Mouse (Mus musculus) testis, adult 2 months (tissue): ENCODE results near the gene Slc24a2. TPM values are rescaled to one million over a fixed set of nuclear protein-coding genes. Genes with fewer than 3 reads are reported as not detected.

Experiments
- H3K27ac ChIP-seq: fragments of 200-500 bp; 2 replicates; pipeline ENCODE4 v1.5.1; 2012; ENCODE audit warnings: low read depth, low read length; ENCODE audit not compliant: control insufficient read depth, insufficient read depth
- H3K27me3 ChIP-seq: fragments of 200-500 bp; 2 replicates; pipeline ENCODE4 v1.6.1; 2012; ENCODE audit warnings: mild to moderate bottlenecking, low read length, moderate library complexity; ENCODE audit not compliant: control insufficient read depth, insufficient read depth
- H3K36me3 ChIP-seq: fragments of 200-500 bp; 2 replicates; pipeline ENCODE4 v1.6.1; 2012; ENCODE audit warnings: mild to moderate bottlenecking, low read length; ENCODE audit not compliant: control insufficient read depth, insufficient read depth
- H3K4me1 ChIP-seq: fragments of 200-500 bp; 2 replicates; pipeline ENCODE4 v1.6.1; 2012; ENCODE audit warnings: low read length; ENCODE audit not compliant: control insufficient read depth, insufficient read depth
- H3K4me3 ChIP-seq: fragments of 200-500 bp; 2 replicates; pipeline ENCODE4 v1.5.1; 2012; ENCODE audit warnings: low read depth, mild to moderate bottlenecking, low read length, moderate library complexity, mixed read lengths; ENCODE audit not compliant: control insufficient read depth
- CTCF ChIP-seq: fragments of 200-500 bp; IDR thresholded peaks from 2 replicates; pipeline ENCODE4 v1.5.1; 2012; ENCODE audit warnings: low read depth, mild to moderate bottlenecking, inconsistent platforms, low read length, moderate library complexity; ENCODE audit not compliant: control insufficient read depth, insufficient read depth, insufficient replicate concordance
- POLR2A ChIP-seq: fragments of 200-500 bp; IDR thresholded peaks from 2 replicates; pipeline ENCODE4 v1.6.1; 2012; ENCODE audit warnings: low read depth, mild to moderate bottlenecking, inconsistent platforms, low read length, moderate library complexity; ENCODE audit not compliant: control insufficient read depth
- polyA plus RNA-seq: library from polyadenylated mRNA; depleted of rRNA; stranded (reverse); fragments of >200 nt; gene quantifications from 2 replicates; pipeline ENCODE4 v1.2.3, GENCODE M21; 2012

The Slc24a2 gene
- polyA plus RNA-seq, 1 experiment, result 0.17 TPM

GRCm38 (mm10) chr4:87086933-87087577 lies 143.2 kb downstream of the Slc24a2 start:
- Histone ChIP-seq H3K27me3 (no peaks in the 10 kb centered on the region), H3K4me3 (no peak overlapping the region), H3K4me1 (no peaks in the 10 kb centered on the region), H3K27ac (no peak overlapping the region), H3K36me3 (no peaks in the 10 kb centered on the region)
- no peak for TF ChIP-seq POLR2A
- no peak for TF ChIP-seq CTCF

GRCm38 (mm10) chr4:87081321-87081720 lies 149.0 kb downstream of the Slc24a2 start:
- no peaks in the 10 kb centered on the region for H3K4me1 ChIP-seq
- no peaks in the 10 kb centered on the region for H3K27me3 ChIP-seq
- TF ChIP-seq POLR2A (no peak), CTCF (no peak)
- H3K4me3 ChIP-seq, result no peak overlapping the region
- no peaks in the 10 kb centered on the region for H3K36me3 ChIP-seq
- no peak overlapping the region for H3K27ac ChIP-seq

- no peak overlapping the region for H3K27ac ChIP-seq
- H3K36me3 ChIP-seq, result no peaks in the 10 kb centered on the region
- H3K27me3 ChIP-seq, result no peaks in the 10 kb centered on the region
- H3K4me3 ChIP-seq, result no peak overlapping the region
- H3K4me1 ChIP-seq, result no peaks in the 10 kb centered on the region
- TF ChIP-seq CTCF, result no peak
- TF ChIP-seq POLR2A, result no peak
These were observed 151.0 kb downstream of the Slc24a2 start for GRCm38 (mm10) chr4:87079305-87079704.

GRCm38 (mm10) chr4:87078726-87079125 lies 151.6 kb downstream of the Slc24a2 start:
- H3K36me3 ChIP-seq, result no peaks in the 10 kb centered on the region
- H3K4me1 ChIP-seq, result no peaks in the 10 kb centered on the region
- no peaks in the 10 kb centered on the region for H3K27me3 ChIP-seq
- no peak for TF ChIP-seq POLR2A
- TF ChIP-seq CTCF, result no peak
- H3K27ac ChIP-seq, result no peak overlapping the region
- H3K4me3 ChIP-seq, result no peak overlapping the region

- Histone ChIP-seq H3K27ac (no peak overlapping the region), H3K4me3 (no peak overlapping the region), H3K36me3 (no peaks in the 10 kb centered on the region), H3K4me1 (no peaks in the 10 kb centered on the region), H3K27me3 (no peaks in the 10 kb centered on the region)
- TF ChIP-seq CTCF (no peak), POLR2A (no peak)
These were observed 154.5 kb downstream of the Slc24a2 start for GRCm38 (mm10) chr4:87075761-87076160.

- H3K4me1 ChIP-seq, result no peaks in the 10 kb centered on the region
- no peak for TF ChIP-seq POLR2A
- TF ChIP-seq CTCF, result no peak
- no peaks in the 10 kb centered on the region for H3K36me3 ChIP-seq
- no peaks in the 10 kb centered on the region for H3K27me3 ChIP-seq
- no peak overlapping the region for H3K4me3 ChIP-seq
- no peak overlapping the region for H3K27ac ChIP-seq
These were observed 162.2 kb downstream of the Slc24a2 start for GRCm38 (mm10) chr4:87068121-87068520.

- TF ChIP-seq POLR2A (no peak), CTCF (no peak)
- no peaks in the 10 kb centered on the region for H3K27me3 ChIP-seq
- no peaks in the 10 kb centered on the region for H3K36me3 ChIP-seq
- no peak overlapping the region for H3K27ac ChIP-seq
- no peaks in the 10 kb centered on the region for H3K4me1 ChIP-seq
- no peak overlapping the region for H3K4me3 ChIP-seq
These were observed 165.1 kb downstream of the Slc24a2 start for GRCm38 (mm10) chr4:87065227-87065626.
